Mouse (Mus musculus): Measurements from ENCODE around the gene Adgre5.

Adgre5 gene

DNA sequence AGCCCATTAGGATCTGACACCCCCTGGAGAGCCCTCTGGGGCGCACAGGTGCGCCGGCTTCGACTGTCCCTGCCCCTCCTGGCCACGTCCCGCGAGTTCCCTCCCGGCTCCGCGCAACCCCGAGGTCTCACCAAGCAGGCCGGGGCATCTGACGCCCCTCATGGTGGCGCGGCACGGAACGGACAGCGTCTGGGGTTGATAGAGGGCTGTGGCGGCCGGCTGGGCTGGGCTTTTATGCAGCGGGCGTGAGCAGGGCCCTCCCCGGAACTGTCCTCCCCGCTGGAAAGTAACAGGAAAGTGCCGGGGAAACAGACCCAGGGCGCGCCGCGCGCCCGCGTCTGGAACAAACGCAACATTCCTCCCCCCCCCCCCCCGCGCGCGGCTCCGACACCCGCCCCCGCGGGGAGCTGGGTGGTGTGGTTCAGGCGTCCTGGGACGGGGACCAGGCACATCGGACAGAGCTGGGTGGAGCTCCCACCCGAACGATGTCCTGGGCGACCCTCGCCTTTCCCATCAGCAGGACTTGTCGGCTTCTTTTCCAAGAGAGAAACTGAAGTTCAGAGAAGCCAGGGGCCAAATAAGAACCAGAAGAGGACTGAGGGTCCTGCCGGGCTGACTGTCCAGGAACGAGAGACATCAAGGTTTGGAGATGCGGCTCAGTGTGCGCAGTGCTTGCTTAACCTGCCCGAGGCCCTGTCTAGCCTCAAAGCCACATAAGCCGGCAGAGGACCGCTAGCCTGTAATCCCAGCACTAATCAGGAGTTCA lies at the start of gene Adgre5:
Adgre5 (minus strand) TSS at position 351 of the 766 bp plus-strand sequence.
- no peak for DNase-seq

DNA sequence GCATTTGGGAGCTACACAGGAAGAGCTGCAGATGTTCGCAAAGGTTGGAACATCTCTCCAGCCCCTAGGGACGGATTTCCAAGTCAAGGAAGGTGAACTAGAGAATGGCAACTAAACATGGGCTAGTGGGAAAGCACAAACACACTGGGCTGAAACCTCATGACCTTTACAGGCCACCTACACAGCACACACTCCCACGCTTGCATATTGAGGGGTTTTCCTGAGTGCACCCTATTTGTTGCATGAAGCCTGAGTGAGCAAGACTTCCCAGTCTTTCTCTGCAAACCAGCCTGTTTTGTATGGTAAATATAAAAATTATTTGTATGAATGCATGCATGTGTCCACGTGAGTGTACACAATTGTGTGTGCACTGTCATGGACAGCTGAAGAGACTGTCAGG lies 48.7 kb upstream of the Adgre5 start:
- no peak for DNase-seq

DNA sequence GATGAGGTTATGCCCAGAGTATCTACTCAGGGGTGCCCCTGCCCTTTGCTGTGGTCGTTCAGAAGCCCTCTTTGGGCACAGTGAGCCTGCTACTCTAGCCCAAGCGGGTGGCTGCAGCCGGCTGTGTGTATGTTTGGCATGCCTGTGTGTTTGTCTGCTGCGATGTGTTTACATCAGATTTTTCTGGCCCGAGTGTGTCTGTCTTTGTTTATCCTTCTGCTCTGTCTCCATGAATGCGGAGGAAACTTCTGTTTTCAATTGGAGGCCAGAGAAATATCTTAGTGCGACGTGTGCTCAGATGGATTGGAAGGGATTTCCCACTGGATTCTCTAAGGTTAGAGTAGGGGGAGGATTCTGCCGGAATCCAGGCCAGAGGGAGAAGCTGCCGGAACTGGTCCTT lies 43.9 kb upstream of the Adgre5 start:
- no peak for DNase-seq

DNA sequence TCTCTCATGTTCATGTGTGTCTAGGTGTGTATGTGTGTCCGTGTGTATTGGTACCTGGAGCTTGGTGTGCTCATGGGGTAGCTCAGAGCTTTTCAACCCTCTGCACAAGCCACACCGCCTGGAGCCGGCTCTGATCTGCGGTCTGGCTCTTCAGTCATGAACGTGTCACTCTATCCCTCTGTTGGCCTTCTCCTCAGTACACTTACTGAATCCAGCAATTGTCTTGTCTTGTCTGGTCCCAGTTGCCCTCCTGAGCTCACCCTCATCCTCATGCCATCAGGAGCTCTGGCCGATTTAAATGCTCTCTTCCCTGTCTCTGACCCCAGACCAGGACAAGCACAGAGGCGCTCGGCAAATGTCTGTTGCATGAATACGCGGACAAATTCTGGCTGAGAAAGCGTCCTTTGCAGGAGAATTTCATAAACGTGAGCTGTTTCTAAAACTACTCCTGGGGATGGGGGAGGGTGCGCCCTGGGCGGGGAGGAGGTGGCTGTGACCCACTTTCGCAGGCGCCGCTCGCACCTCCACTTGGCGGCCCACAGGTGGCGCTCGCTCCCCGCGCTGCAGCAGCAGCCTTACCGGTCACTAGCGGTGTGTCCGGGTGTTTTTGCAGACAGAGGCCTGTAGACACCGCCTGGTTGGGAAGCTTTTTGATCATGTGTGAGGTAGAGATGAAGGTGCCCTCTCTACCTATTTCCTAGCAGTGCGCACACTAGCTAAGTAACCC lies 41.9 kb upstream of the Adgre5 start:
- peak; percentile 91 to 97 for DNase-seq

DNA sequence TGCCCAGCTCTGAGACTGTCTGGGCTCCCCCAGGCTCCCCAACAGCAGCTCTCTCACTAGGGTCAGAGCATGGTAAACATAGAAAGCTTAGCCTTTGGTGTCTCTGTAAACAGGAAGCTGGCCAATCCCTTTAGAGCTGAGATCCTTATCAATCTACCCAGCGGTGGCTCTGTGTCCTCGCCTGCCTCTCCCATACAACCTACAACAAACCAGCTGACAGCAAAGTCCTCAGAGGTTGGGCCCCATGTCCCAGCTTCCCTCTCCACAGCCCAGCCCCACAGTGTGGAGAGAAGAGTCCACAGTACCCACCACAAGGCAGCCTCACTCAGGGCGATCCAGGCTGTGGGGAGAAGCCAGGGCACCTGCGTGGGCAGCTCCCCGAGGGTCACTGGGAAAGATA lies 38.5 kb upstream of the Adgre5 start:
- no peak for DNase-seq

DNA sequence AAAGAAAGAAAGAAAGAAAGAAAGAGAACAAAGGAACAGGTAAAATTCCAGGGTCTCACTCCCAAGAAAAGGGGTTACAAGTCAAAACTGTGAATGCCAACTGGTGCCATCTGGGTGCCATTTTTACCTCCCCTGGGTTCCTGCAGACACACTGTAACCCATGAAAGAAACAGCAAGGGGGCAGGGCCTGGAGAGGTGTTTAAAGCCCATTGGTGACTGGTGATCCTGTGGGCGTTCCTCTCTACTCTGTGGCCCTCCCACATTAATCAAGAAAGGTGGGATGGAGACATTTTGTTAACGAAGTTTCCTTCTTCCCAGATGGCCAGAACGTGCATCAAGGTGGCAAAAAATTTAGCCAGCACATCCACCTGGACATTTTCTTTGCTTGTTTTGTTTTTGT lies 36.9 kb upstream of the Adgre5 start:
- no peak for DNase-seq

DNA sequence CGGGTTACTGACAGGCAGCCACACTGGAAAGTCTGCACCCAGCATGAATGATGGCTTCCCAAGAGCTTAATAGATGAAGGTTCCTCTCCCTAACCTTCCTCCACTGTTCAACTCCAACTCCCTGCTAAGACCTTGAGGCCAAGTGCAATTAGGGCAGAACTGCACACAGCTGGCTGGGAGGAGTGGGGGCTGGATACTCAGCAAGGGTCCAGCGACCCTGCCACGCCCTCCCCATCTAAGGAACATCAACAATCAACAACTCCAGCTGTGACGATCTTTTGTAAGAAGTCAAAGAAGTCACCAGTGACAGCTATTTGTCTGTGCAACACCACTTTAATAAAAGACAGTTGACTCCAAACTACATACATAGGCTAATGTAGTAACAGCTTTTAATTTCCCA lies 35.5 kb upstream of the Adgre5 start:
- DNase-seq = no peak

DNA sequence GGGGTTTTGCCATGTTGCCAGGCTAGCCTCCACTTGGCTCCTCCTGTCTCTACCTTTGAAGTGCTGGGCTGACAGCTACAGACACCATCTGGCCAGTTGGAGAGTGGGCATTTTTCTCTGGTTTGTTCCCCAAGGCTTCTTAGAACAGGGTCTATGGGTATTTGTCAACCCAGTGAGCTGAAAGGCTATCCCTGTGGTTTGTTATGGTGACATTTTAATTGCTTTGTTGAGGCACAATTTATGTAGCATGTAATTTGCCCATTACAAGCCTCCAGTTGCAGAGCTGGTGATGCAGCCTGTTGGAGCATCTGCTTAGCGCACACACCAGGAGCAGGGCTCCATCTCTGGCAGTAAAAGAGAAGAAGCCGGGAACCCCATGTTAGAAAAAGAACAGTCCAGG lies 33.1 kb upstream of the Adgre5 start:
- no peak for DNase-seq

DNA sequence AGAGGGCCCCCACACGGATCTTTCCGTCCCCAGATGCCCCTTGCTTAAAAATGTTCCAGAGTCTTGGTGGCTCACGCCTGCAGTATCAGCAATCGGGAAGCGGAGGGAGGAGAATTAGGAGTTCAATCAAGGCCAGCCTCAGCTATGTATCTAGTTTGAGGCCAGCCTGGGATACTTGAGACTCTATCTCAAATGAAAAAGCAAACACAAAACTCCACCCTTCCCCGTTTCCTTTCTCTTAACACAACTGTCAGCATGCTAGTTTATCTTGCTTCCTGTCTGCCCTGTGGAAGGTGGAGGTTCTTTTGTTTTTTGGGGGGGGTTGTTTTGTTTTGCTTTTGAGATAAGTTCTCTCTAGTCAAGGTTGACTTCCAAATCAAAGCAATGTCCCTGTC lies 32.3 kb upstream of the Adgre5 start:
- no peak for DNase-seq

DNA sequence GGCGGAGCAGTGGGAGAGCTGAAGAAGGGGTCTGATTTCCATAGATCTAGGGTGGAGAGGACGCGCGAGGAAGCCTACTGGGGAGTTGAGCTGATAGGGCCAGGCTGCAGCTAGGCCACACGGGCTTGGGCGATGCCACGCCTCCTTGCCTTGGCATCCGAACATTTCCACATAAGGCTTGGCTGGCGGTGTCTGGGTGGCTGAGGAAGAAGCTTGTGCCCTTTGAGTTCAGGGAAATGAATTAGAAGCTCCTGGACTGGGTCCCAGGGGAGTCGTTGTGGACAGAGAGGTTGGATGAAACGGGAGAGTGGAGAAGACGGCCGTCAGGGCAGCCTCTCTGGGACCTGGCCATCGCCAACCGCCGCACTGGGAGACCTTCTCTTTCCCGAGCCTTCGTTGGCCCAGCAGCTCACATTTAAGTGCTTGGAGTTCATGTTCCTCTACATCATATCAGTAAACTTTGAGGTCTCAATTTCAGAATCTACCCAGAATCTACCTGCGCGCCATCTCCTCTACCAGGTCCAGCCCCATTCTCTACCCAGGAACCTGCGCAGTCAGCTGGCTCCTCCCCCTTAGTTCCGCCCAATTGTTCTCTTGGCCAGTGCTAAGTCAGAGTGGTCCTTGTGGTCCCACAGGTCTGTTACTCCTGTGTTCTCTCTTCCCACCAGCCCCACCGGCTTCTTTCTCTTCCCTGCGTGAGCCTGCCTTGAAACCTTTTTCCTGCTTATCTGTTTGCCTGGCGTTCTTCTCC lies 31.8 kb upstream of the Adgre5 start:
- DNase-seq = peak; percentile 48 to 65

DNA sequence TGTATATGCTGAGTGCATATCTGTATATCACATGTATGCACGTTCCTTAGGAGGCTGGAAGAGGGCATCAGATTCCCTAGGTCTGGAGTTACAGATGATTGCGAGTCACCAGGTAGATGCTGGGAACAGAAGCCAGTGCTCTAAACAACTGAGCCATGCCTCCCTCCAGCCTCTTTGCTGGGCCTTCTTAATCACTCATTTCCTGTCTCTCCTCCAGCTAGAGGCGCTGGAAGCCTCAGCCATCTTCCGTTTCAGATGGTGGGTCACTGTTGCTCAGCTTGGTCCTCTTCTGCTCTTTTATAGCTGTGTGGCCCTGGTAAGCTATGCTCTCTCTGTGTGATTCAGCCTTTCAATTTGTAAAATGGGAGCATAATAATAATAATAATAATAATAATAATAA lies 30.7 kb upstream of the Adgre5 start:
- no peak for DNase-seq

DNA sequence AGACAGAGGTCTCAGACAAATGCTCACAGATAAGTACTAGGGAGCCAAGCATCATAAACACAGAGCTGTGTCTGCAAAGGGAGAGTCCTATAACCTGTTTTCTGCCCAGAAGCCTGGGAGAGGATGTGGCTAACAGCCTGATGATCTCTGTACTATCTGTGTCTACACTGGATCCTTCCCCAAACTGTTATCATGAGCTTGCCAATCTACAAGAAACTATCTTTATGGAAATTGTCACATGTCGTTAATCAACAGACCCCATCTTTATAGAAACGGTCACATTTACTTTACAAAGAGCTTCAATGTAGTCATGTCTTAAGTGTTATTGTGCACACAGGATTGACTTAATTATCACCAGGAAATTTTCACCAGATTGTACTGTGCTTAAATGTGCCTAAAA lies 29.5 kb upstream of the Adgre5 start:
- no peak for DNase-seq

DNA sequence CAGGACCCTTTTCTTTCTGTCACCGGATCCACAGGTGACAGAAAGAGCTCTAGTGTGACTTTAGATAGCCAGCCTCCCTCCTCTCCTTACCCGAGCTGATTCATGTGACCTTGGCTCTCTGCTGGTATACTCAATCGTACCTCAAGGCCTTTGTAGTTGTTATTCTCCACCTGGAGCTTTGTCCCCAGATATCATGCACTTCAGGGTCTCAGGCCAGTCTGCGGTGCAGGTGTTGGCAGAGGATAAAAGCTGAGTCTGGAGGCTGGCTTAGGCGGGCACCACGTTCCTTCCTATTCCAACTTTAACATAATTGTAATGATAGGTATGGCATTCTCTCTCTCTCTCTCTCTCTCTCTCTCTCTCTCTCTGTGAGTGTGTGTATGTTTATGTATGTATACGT lies 28.6 kb upstream of the Adgre5 start:
- no peak for DNase-seq

DNA sequence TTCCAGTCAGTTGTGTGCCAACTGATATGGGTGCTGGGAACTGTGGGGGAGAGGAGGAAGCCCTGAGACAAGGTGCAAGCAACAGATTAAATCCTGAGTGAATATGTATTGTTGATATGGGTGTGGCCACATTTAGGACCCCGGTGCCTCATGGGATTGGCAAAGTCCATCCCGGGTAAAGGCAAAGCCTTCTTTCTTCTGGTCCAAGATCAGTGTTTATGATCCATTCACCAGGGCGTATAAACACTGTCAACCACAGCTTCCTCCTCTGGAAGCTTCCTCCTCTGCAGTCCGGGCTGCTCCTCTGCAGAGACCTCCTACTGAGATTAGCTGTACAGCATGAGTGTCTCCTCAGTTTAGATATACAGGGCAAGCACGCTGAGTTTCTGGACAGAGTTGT lies 27.4 kb upstream of the Adgre5 start:
- no peak for DNase-seq

DNA sequence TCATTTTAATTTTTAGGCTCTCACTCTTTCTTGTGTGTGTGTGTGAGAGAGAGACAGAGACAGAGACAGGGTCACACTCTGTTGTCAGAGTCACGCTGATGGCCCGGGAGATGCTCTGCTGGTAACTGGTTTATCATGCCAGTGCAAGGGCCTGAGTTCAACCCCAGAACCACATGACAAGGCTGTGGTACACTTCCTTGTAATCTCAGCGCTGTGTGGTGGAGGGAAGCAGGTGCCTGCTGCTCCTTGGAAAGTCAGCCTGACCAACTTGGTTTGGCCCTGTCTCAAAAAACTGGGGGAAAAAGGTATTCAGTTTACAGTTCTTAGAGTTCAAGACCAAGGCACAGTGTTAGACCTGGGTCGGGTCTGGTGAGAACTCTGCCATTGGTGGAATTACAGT lies 26.3 kb upstream of the Adgre5 start:
- no peak for DNase-seq

DNA sequence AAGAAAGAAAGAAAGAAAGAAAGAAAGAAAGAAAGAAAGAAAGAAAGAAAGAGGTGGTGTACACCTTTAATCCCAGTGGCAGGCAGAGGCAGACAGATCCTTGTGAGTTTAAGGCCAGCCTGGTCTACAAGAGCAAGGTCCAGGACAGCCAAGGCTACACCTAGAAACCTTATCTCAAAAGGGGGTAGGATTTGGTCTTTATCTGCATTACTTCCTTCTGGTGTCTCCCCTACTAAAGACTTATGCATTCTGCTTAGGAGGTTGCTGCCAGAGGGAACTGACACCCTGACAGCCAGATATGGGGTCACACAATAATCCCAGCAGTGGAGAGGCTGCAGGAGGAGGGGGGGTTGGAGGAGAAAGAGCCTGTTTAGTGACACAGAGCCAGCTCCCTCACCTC lies 24.5 kb upstream of the Adgre5 start:
- no peak for DNase-seq

DNA sequence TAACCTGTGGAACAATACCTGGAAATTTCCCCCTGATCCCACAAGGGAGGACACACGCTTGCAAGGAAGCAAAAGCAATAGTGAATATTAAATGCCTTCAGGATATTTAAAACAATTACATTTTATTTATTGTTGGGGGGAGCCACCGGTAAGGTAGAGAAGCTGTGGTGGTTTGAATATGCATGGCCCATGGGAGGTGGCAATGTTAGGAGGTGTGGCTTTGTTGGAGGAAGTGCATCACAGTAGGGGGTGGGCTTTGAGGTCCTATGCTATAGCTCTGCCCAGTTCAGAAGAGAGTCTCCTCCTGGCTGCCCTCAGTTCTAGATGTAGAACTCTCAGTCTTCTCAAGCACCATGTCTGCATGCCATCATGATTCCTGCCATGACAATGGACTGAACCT lies 23.6 kb upstream of the Adgre5 start:
- no peak for DNase-seq

DNA sequence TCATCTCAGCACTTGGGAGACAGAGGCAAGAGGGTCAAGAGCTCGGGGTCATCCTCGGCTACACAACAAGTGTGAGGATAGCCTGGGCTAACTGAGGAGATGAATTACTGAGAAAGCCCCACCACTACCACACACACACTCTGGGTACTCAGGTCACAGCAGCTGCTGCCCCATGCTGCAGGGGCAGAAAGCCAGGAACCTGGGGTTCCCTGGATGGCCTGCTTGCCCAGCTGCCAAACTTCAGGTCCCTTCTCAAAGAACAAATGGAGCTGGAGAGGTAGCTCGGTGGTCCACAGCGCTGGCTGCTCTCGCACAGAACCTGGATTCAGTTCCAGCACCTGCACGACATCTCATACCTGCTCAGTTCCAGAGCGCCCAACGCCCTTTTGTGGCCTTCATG lies 23.0 kb upstream of the Adgre5 start:
- no peak for DNase-seq

DNA sequence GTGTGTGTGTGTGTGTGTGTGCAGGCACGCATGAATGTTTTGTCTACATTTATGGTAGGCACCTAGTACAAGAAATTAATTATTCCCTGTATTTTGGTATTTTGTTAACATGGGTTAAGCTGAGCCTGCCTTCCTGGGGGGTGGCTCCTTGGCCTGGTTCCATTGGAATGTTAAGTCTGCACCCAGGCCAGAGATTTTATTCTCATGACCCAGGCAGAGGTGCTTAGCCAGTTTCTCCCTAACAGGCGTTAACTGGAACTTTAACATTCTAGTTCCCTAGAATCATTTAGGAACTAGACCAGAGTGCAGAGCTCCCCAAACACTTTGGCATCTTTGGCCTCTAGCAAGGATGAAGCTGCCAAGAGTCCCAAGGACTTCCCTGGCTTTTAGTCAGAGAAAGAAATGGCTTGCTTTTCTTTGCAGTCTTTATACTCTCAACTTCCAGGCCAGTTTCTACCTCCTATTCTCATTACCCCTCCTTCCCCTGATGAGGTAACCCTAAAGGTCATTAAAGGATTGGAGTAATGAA lies 18.2 kb upstream of the Adgre5 start:
- no peak for DNase-seq

DNA sequence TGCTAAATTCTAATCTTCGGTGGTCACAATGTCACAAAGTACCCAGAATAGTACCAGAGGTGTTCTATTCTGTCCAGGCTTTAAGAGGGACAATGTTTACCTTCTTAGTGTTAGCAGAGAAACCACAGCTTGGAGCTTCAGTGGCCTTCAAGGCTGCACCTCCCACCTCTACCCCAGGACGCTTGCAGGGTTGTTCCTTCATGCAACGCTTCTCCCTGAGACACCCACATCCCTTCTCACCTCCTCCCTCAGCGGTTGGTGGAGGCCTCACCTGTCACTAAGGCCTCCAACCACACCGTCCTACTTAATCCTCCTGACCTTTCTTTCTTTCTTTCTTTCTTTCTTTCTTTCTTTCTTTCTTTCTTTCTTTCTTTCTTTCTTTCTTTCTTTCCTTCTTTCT lies 17.2 kb upstream of the Adgre5 start:
- DNase-seq = no peak

DNA sequence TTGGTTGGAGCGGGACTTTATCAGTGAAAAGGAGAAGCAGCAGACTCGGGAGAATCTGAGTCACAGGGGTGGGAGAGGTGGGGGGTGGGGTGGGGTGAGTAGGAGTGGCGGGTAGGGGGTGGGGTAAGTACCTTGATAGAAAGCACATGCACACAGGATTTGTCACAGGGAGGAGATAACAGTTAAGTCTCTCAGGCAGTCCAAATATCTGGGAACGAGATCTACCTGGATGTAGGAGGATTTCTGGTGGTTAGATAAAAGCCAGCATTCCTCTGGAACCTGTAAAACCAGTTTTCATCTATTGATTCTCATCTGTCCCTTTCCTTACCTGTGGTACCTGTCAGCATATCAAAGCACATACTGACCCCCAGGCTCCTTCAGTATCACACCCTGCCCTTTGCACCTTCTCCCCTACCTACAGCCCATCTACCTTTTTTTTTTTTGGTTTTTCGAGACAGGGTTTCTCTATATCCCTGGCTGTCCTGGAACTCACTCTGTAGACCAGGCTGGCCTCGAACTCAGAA lies 16.0 kb upstream of the Adgre5 start:
- DNase-seq = no peak

DNA sequence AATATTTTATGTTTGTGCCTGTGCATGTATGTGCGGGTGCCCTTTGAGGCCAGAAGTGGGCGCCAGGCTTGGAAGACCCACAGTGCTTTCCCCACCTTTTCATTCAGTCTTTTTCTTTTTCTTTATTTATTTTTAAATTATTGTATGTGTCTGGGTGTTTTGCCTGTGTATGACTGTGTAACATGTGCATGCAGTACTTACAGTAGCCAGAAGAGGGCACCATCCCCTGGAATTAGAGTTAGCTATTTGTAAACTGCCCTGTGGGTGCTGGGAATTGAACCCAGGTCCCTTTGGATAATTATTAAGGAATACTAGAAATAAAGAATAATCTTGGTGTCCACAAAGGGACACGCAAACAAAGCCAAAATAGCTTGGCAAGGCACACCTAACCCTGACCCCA lies 15.1 kb upstream of the Adgre5 start:
- no peak for DNase-seq

DNA sequence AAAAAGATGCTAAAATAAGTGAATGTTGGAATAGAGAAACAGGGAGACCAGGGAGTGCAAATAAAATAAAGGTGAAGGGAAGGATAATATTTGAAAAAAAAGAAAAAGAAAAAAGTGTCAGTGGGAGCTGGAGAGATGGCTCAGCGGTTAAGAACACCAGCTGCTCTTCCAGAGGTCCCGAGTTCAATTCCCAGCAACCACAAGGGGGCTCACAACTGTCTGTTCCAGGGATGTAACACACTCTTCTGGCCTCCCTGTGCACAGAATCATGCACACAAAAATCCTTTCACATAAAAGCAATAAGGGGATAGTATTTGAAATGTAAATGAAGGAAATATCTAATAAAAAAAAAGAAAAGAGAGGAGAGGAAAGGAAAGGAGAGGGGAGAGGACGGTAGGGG lies 13.0 kb upstream of the Adgre5 start:
- no peak for DNase-seq

DNA sequence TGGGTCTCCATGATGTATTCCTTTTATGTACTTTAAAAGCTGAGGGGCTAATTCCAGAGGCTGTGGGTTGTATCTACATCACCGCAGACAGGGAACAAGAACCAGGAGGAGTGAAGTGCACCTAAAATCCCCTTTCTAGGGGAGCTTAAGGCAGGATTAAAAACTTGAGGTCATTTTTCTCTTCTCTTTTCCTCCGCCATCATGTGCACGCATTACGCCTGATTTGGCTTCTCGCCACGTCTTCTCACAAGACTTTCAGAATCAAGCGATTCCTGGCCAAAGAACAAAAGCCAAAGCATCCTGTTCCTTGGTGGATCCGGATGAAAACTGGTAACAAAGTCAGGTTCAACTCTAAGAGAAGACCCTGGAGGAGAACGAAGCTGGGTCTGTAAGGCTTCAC lies 8.1 kb upstream of the Adgre5 start:
- DNase-seq = no peak

All from cerebellum, adult 18-20 months (tissue).